Comparison of ENCODE assay signal across 1 mouse cellular context in the genomic region with DNA sequence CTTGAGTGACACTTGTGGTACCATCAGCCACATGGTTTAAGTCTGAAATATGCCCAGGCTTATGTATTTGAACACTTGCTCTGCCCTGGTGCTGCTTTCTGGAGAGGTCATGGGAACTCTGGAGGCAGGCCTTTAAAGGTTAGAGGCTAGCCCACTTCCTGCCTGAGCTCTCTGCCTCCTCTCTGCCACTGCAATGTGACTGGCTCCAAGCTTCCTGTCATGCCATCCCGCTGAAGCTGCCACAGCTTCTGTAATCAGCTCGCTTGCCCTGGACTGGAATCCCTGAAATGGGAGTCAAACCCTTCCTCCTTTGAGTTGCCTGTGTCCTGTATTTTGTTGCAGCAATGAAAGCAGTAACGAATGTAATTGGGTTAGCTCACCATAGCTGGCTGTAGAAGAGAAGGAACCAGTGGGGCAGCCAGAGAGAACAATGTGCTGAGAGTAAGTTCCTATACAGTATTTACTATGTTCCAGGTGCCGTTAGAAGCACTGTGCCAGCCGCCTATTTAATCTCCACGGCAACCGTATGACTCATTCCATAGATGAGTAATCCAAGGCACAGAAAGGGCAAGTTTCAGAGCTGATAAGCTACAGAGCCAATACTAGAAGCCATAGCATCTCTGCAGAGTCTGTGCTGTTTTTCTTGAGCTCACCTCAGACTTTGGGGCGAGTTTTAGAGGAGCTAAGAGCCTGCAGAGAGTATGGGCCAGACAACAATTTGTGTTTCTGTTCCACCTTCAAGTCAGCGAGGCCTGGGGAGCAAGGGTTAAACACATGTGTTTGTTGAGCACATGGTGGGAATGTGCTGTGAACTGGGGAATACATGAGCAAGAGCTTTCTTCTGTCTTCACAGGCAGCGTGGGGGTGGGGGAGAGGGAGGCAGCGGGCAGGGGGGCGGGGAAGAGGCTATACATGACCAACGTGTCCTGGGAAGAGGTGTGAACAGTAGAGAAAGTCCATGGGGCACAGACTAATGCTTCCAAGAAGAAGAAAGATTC.
TF ChIP-seq lines count a peak whose summit lies in the region.

No protein-coding gene starts in this region.

TF ChIP-seq in MEL, 35 proteins besides CTCF, POLR2A, EP300 and RAD21 (continued from another document):
- TF ChIP-seq MXI1 (IDR thresholded peaks at IDR 0.05; ENCODE audit: low read depth, low read length): peak; percentile 88
- TF ChIP-seq POLR2AphosphoS2 (IDR thresholded peaks at IDR 0.05; ENCODE audit: low read length): no peak
- no peak for TF ChIP-seq BHLHE40 (IDR thresholded peaks at IDR 0.05; ENCODE audit: borderline replicate concordance, low read depth, low read length)
- no peak for TF ChIP-seq CHD1 (IDR thresholded peaks at IDR 0.05; ENCODE audit: low read depth, low read length)
- TF ChIP-seq RCOR1 (IDR thresholded peaks at IDR 0.05; ENCODE audit: low read depth, low read length): peak; percentile 65; the same call in 1 of the 2 replicates
- TF ChIP-seq ZC3H11A (IDR thresholded peaks at IDR 0.05; ENCODE audit: low read depth, low read length): no peak
- no peak for TF ChIP-seq USF2 (IDR thresholded peaks at IDR 0.05; ENCODE audit: borderline replicate concordance in 1 of 2, insufficient read depth in 1 of 2, low read depth in 1 of 2, low read length in 2 of 2)
- no peak for TF ChIP-seq MAZ (IDR thresholded peaks at IDR 0.05; ENCODE audit: low read depth, low read length)
- TF ChIP-seq SIN3A (IDR thresholded peaks at IDR 0.05; ENCODE audit: low read length): peak; percentile 91
- TF ChIP-seq GABPA (IDR thresholded peaks at IDR 0.05; ENCODE audit: low read depth, low read length): no peak
- no peak for TF ChIP-seq UBTF (IDR thresholded peaks at IDR 0.05; ENCODE audit: borderline replicate concordance, insufficient read depth, low read depth, low read length)
- TF ChIP-seq TAL1 (IDR thresholded peaks at IDR 0.05; ENCODE audit: low read length): peak; percentile 44; the same call in 1 of the 2 replicates
- TF ChIP-seq GATA1 (IDR thresholded peaks at IDR 0.05; ENCODE audit: low read depth, low read length): peak; percentile 91
- no peak for TF ChIP-seq ZKSCAN1 (IDR thresholded peaks at IDR 0.05; ENCODE audit: low read depth, low read length)
